Mouse (Mus musculus) mouse embryonic stem cell (cell line): ENCODE measurements around the gene Crxos.

Experiments used
- in situ Hi-C, 2 experiments: fragments of 300-500 bp; cut with MboI; formaldehyde crosslinking; loops; 1 replicate in 1 of 2; 3 replicates in 1 of 2; pipeline ENCODE4 v1.14.3; 2019 to 2020; ENCODE audit warnings: low sequenced_read_pairs in 2 of 2, low pct_unique_long_range_greater_than_20kb in 1 of 2, mixed read lengths in 1 of 2; ENCODE audit not compliant: unreplicated experiment in 1 of 2

Gene Crxos

DNA sequence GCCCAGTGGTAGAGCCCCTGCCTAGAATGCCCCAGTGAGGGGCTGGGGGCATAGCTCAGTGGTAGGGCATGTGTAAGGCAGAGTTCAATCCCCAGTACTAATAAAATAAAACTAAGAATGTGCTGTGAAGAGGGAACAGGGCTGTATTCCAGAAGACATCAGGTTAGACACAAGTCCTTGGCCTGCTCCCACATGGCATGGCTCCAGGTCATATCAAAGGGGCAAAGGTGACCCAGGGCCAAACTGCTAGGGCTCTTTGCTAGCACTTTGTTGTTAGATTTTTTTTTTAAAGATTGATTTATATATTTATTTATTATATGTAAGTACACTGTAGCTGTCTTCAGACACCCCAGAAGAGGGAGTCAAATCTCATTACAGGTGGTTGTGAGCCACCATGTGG is 36.0 kb downstream of the Crxos start:
- in situ Hi-C loops = no loop called here

DNA sequence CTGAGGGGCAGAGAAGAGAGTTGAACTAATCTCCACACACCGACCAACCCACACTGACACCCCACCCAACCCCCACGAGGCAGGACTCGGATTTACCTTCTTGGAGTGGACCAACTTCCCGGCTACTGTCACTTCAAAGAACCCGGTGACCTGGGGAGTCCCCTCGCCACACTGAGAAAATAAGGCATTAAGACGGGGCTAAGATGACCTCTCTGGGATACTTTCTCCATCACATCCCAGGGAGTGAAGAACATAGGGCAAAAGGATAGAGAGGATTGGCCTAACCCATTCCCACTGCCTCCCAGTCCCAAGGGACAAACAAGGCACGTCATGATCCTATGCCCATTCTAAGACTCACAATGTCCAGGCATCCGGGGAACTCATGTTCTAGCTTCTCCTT is 37.5 kb downstream of the Crxos start:
- in situ Hi-C loops = no loop called here

DNA sequence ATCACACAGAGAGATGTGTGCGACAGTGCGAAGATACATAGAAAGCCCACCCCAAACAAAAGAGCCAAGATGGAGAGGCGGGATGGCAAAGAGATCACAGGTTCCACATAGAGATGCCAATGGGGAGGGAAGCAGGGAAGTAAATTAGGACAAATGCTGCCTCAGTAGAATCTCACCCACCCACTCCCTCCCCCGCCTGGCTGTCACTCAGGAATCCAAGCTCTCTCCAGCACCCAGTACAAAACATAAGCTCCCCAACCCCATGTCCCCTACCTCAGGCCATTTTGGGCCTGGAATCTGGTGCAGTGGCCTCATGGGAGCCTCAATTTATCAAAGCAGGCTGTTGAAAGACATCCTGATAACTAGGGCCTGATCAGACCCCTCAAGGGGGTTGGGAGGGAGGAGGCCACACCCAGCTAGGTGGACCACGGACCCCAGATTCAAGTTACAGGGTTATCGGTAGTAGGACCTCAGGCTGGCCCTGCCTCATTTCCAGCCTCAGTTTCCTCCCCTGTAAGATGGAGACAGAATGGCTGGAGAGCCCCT is 38.3 kb downstream of the Crxos start:
- in situ Hi-C loops = no loop called here

DNA sequence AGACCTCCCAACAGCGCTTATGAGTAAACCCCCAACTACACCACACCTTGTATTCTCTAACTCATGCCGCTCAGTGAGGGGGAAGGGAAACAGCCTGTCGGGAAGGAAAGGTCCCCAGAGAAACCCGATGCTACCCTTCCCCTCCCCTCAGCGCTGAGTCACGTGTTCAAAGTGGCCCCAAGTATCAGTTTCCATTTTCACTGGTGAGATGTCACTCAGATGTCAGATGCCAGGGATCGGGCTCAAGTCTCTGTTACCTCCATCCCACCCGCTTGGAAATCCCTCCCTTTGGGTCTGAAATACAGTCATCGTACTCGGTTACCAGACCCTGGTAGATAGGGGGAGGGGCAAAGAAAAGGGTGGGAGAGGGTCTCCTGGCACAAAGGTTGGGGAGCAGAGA is 39.4 kb downstream of the Crxos start:
- in situ Hi-C loops = no loop called here

DNA sequence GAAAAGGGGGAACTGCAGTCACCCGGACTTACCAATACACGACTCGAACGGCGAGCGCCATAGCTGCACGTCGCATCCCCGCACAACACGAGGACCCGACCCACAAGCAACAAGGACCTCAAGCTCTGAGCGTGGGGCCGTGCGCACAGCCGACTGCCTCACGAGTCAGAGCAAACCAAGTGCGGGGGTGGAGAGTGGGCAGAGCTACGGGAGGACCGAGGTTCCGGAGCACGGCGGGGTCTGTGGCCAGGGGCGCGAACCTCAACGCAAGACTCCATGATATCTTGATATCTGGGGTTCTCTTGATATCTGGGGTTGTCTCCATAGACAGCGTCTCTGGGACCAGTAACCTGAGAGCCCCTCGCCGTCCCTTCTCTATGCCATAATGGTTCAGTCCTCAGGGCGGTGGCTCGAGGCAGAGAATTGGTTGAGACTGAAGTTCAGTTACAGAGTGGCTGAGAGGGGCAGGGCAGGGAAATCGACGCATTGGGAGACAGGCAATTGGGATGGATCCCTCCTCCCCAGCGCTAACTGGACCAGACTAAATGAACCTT is 39.9 kb downstream of the Crxos start, which contains the start of gene Selenow:
TSS of gene Selenow (minus strand) at position 183 of the 554 bp plus-strand sequence.
- in situ Hi-C loops = no loop called here

DNA sequence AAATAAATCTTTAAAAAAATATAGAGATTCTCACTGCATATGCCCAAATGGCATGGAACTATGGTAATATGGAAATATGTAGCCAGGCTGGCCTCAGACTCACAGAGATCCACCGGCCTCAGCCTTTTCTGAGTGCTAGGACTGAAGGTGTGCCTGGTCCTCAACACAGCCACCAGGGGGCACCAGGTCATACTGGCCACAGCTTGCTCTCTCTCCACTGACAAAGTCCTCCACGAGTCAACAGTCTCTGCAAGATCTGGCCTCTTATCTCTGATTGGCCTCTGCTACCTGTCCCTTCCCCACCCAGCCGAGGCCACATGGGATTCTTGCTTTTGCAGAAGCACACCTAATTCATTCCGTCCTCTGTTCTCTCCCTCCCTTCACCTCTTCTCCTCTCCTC is 47.5 kb downstream of the Crxos start:
- in situ Hi-C loops = no loop called here

DNA sequence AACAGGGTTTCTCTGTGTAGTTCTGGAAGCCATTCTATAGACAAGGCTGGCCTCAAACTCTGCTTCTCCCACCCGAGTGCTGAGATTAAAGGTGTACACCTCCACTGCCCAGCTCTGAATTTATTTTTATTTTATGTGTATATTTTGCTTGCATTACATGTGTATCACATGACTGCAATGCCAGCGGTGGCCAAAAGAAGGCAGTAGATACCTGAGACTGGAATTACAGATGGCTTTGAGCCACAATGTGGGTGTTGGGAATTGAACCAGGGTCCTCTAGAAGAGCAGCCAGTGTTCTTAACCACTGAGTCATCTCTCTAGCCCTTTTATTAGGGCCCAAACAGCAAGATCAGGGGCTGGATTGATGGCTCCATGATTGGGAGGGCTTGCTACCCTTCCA is 48.1 kb downstream of the Crxos start:
- in situ Hi-C loops = no loop called here

DNA sequence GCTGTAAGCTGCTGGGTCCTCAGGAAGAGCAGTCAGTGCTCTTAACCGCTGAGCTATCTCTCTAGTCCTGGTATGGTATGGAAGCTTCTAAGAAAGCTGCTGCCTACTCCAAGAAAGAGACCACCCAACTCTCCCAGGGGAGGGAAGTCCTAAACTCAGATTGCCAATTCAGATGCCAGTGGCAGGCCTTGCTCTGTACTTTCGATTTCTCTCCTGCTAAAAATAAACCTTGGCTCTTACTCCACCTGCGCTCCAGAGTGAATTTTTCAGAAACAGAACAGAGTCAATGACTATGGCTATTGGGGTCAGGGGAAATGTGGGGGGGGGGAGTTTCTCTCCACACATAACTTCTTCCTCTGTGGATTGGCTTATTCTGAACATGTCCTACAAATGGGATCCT is 49.2 kb downstream of the Crxos start:
- in situ Hi-C loops = no loop called here

DNA sequence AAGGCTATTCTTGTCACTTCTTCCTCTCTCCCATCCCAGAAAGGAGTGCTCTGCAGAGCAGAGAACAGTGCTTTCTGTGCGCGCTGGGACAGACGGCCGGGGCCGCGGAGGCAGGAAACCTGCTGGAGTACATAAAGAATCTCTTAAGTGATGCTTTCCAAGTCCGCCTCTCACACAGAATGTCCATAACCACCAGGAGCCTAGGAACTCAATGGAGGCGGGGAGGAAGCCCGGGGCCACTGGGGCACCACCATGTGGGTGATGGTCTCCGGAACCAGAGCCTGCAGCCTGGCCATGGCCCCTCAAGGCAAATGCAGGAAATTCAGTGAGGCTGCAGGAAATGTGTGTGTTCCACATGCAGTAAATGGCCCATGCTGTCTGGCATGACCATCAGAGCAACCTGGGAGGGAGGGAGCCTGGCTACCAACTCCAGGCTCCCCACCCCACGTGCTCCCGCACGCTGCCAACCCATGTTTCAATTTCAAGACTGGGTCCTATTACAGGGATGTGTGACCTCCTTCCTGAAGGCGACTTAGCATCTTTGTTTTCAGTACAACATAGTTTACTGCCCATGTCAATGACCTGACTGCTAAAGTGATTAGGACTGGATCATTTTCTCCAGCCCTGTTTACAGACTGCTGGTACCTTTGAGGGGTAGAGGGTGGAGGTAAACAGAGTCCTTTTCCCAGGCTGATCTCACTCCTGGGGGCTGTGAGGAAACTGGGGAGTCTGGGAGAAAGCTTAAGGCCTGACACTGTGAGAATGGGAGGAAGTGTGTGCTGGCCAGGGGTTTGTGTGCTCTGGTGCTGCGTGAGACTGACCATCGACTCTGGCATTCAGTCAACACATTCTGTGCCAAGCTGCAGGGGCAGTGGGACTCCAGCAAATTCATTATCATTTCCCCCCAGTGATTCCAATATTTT is 51.3 kb downstream of the Crxos start:
- in situ Hi-C loops = no loop called here

DNA sequence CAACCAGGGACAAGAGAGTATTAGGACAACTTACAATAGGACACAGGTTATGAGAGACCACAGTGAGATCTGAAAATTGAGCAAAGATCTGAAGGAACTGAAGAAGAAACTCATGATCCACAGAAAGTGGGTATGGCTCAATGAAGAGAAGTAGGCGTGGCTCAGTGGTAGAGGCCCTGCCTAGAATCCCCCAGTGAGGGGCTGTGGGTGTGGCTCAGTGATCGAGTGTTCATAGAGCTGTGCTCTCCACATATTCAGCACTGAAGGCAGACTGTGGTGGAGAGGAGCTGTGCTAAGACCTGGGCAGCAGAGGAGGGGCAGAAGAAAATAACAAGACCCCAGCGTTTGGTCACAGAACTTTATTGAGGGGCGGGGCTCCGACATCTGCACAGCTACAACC is 55.1 kb downstream of the Crxos start:
- in situ Hi-C loops = no loop called here

DNA sequence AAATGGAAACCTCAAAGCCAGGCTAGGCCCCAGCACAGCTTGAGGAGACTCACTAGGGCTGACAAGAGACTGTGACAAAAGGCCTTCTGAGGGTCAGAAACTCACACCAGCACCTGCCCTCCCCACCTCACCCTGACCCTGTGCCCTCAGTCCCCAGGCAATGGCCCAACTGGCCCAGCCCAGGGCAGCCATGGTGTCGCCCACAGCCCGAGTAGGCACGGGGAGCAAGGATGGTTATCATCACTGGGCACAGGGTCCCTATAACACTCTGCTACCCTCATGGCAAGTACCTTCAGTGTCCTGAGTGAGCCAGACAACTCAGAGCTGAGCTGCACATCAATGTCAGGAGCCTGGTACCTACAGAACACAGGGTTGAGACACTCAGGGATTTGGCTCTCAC is 56.2 kb downstream of the Crxos start:
- in situ Hi-C loops = no loop called here

DNA sequence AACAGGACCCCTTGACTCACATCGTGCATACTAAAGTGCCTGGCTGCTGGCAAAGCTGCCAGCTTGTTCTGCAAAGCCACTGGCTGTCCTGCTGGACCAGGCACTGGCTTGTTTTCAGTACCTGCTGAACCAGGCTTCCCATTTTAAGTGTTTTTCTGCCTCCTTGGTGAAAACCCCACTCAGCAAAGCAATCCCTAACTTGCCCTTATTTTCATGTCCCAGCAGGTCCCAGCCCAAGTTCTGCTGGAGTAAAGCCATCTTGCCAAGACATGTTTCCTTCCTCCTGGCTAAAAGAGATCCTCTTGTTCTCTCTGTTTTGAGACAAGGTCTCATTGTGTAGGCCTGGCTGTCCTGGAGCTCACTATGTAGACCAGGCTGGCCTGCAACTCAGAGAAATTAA is 61.9 kb downstream of the Crxos start:
- in situ Hi-C loops = no loop called here

DNA sequence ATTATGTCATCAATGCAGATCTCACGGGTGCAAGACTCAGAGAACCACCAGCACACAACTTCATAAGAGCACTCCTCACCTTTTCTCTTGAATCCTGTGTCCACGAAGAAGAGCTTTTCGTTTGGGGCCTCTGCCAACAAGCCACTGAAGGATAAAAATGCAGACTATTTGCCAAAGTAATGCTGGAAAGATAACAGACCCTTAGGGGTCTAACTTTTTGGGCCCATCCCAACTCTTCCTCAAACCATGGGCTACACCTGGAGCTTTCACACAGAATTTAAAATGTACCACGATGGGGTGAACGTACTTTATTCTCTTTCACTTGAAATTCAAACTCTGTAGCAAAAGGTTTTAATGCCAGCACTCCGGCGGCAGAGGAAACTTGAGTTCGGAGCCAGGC is 62.8 kb downstream of the Crxos start:
- in situ Hi-C loops = no loop called here

DNA sequence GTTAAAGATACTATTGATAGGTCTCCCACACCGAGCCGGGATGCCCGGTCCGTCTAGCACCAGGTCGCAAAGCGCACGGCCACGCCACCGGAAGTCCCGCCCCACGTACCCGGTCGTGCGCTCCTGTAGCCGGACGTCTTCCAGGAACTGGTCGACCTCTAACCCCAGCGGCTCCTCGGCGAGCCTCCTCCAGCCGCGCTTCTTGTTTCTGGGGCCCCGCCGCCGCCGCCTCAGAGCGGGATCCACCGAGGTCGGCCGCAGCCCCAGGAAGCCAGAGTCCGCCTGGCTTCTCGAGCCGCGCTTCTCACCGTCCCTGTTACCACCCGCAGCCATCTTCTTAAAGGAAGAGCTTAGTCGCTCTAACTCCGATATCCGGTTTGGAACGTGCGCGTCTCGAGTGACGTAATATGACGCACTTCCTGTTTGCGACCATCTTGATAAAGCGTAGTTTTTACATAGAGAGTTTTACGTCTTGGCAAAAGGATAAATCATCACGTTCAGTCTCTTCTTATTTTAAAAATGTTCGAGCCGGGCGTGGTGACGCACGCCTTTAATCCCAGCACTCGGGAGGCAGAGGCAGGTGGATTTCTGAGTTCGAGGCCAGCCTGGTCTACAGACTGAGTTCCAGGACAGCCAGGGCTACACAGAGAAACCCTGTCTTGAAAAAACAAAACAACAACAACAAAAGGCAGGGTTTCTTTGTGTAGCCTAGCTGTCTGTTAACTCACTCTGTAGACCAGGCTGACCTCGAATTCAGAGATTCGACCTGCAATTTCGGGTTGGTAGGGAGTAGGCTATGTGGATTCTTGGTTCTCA is 63.5 kb downstream of the Crxos start, which contains the start of gene Nop53:
TSS of gene Nop53 (minus strand) at position 354 of the 816 bp plus-strand sequence.
- in situ Hi-C loops = no loop called here

DNA sequence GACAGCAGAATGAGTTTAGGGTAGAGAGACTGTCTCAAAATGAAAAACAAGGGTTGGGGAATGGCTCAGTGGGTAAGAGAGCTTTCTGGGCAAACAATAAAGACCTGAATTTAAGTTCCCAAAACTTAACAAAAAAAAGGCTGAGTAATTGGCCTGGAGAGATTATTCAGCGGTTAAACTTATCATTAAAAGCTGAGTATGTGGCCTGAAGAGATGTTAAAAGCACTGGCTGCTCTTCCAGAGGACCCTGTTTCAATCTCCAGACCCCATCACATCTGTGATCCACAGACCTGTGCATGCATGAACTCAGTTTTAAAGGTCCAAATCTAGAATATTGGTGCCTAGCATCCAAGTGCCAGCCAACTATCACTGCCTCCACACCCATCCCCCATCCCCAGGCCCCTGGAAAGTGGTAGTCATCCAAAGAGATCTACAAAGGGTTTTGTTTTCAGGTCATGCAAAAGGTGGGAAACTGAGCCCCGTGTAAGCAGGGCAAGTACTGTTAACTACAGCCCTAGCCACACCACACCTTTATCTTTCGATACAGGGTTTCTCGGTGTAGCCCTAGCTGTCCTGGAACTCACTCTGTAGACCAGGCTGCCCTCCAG is 65.3 kb downstream of the Crxos start:
- in situ Hi-C loops = no loop called here

DNA sequence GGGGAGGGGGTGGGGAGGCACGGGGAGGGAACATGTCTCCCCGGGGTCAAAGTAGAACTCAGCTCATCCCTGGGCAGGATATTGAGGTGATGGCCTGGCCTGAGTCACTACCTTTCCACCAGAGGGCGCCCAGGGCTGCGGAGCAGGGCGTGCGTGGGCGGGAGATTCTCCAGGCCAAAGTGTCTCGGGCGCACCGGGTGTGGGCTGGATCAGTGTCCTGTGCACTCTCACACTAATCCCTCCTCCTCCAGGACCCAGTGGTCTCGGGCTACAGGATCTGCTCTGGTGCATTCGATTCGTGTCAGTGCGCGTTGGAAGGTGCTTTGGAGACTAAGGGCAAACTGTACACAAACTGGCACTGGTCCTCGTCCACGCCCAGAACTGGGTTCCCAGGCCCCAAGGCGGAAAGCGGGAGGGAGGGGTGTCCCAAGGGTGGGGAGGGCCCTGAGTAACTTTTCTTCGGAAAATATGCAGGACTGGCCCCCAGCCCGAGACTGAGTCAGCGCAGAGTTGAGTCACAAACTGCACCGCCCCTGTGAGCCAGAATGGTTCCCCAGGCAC is 66.0 kb downstream of the Crxos start:
- in situ Hi-C loops = no loop called here

DNA sequence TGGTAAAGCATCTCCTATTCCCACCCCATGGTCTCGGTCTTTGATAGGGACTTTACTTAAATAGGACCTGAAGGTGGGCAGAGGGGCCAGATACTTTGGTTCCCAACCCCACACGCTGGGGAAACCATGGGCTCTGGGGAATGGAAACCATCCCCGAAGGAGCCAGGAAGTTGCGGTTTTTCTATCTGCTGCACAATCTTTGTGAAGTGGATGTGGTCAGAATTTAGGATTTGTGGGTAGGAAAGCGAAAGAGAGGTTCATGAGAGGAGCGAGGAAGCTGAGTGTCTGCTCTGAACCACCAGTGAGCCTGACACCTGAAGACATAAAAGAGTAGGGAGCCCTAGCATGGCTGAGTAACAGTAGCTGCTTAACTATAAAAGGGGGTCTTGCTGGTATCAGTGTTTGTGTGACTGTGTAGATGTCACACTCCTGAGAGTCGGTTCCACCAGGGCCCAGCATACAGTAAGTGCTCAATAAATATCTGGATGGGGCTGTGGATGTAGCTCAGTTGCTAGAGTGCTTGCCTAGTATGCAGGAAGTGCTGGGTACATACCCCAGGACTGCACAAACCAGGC is 66.9 kb downstream of the Crxos start:
- in situ Hi-C loops = no loop called here

DNA sequence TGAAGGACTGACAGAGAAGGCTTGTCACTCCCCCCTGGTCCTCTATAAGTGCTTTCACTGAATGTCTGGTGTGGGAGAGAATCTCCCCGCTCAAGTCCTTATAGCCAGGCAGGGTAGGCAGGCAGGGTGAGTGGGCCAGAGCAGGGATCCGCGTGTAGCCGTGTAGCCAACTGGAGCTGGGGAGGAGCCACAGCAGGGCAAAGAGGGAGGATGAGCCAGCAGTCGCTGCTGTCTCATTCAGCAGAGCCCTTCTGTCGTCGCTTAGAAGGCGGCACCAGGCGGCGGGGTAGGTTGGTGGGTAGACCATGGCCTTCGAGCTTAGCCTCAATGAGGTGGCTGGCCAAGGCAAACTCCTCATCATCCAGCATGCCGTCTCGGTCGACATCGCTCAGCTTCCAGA is 67.6 kb downstream of the Crxos start:
- in situ Hi-C loops = no loop called here
